Mouse (Mus musculus): ENCODE results near the gene Efl1. TPM values are rescaled to one million over a fixed set of nuclear protein-coding genes. Genes with fewer than 3 reads are reported as not detected.

The Efl1 gene
- polyA plus RNA-seq, 1 experiment = 8.2 TPM

DNA sequence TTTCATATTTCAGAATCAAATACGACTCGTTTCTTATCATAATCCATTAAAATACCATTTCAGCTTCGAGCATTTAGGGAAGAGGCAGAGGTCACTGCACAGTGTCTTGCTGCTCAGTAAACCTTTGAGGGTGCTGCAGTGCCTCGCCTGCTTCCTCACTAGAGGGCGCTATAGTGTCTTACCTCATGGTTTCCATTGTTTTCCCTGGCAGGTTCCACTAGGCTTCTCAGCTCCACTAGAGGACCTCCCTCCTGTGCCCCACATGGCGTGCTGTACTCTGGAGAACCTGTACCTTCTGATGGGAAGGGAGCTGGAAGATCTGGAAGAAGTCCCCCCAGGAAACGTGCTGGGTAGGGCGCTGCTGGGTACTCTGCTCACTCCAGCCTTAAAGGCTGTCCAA is 49.3 kb downstream of the Efl1 start:
- Histone ChIP-seq H3K4me3 (no peak overlapping the region), H3K36me3 (ENCODE audit: control insufficient read depth, insufficient read depth) (peaks cover 49% of the 10 kb centered on the region), H3ac (ENCODE audit: control insufficient read depth, insufficient read length) (no peak overlapping the region), H3K79me2 (ENCODE audit: control insufficient read depth, insufficient read depth) (no peaks in the 10 kb centered on the region), H3K27me3 (ENCODE audit: control insufficient read depth, insufficient read depth, insufficient read length) (no peaks in the 10 kb centered on the region), H3K4me2 (ENCODE audit: low read depth) (no peak overlapping the region)
- TF ChIP-seq USF1 (IDR thresholded peaks at IDR 0.05; ENCODE audit: low read depth) (no peak), CEBPB (IDR thresholded peaks at IDR 0.05; ENCODE audit: insufficient read depth, poor library complexity, severe bottlenecking) (no peak), TCF3 (IDR thresholded peaks at IDR 0.05; ENCODE audit: insufficient read length, low read depth) (no peak), POLR2A (IDR thresholded peaks at IDR 0.05; ENCODE audit: insufficient read length, low read depth) (no peak), E2F4 (IDR thresholded peaks at IDR 0.05; ENCODE audit: insufficient read depth) (no peak), MYOG (IDR thresholded peaks at IDR 0.05; ENCODE audit: control insufficient read depth in 1 of 3, insufficient read depth in 1 of 3, insufficient read length in 2 of 3, low read depth in 2 of 3) (no peak), MAX (IDR thresholded peaks at IDR 0.05; ENCODE audit: low read depth) (no peak), MYOD1 (IDR thresholded peaks at IDR 0.05; ENCODE audit: control insufficient read depth in 1 of 3, insufficient read length in 2 of 3, low read depth in 2 of 3) (no peak), TCF12 (IDR thresholded peaks at IDR 0.05; ENCODE audit: insufficient read depth, poor library complexity, severe bottlenecking) (no peak), SRF (IDR thresholded peaks at IDR 0.05; ENCODE audit: control insufficient read depth, insufficient read length, low read depth) (no peak), REST (IDR thresholded peaks at IDR 0.05; ENCODE audit: insufficient read depth, insufficient read length) (no peak), POLR2AphosphoS2 (IDR thresholded peaks at IDR 0.05; ENCODE audit: insufficient read length, low read depth) (no peak)

DNA sequence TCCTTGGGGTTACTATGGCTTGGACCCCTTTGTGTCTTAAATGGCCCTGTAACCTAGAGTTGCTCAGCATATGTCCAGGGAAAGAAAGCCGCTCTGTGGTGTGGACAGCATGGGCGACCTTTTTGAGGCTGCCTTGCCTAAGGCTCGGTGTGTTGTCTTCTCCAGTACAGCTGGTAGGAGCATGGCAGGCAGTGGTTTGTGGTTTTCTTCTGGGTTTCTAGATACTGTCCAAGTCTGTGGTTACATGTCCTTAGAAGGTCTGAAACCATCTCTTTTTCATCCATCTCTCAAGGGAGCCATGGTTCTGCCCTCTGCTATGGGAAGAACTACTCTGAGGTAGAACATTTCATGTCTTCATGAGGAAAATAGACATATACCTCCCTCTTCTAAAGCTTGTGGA is 50.6 kb downstream of the Efl1 start:
- Histone ChIP-seq H3ac (ENCODE audit: control insufficient read depth, insufficient read length) (no peak overlapping the region), H3K4me3 (no peak overlapping the region), H3K27me3 (ENCODE audit: control insufficient read depth, insufficient read depth, insufficient read length) (no peaks in the 10 kb centered on the region), H3K4me2 (ENCODE audit: low read depth) (no peak overlapping the region), H3K36me3 (ENCODE audit: control insufficient read depth, insufficient read depth) (peaks cover 37% of the 10 kb centered on the region), H3K79me2 (ENCODE audit: control insufficient read depth, insufficient read depth) (no peaks in the 10 kb centered on the region)
- TF ChIP-seq USF1 (IDR thresholded peaks at IDR 0.05; ENCODE audit: low read depth) (no peak), E2F4 (IDR thresholded peaks at IDR 0.05; ENCODE audit: insufficient read depth) (no peak), MYOG (IDR thresholded peaks at IDR 0.05; ENCODE audit: control insufficient read depth in 1 of 3, insufficient read depth in 1 of 3, insufficient read length in 2 of 3, low read depth in 2 of 3) (no peak), CEBPB (IDR thresholded peaks at IDR 0.05; ENCODE audit: insufficient read depth, poor library complexity, severe bottlenecking) (no peak), SRF (IDR thresholded peaks at IDR 0.05; ENCODE audit: control insufficient read depth, insufficient read length, low read depth) (no peak), TCF3 (IDR thresholded peaks at IDR 0.05; ENCODE audit: insufficient read length, low read depth) (no peak), POLR2A (IDR thresholded peaks at IDR 0.05; ENCODE audit: insufficient read length, low read depth) (no peak), MAX (IDR thresholded peaks at IDR 0.05; ENCODE audit: low read depth) (no peak), MYOD1 (IDR thresholded peaks at IDR 0.05; ENCODE audit: control insufficient read depth in 1 of 3, insufficient read length in 2 of 3, low read depth in 2 of 3) (no peak)

DNA sequence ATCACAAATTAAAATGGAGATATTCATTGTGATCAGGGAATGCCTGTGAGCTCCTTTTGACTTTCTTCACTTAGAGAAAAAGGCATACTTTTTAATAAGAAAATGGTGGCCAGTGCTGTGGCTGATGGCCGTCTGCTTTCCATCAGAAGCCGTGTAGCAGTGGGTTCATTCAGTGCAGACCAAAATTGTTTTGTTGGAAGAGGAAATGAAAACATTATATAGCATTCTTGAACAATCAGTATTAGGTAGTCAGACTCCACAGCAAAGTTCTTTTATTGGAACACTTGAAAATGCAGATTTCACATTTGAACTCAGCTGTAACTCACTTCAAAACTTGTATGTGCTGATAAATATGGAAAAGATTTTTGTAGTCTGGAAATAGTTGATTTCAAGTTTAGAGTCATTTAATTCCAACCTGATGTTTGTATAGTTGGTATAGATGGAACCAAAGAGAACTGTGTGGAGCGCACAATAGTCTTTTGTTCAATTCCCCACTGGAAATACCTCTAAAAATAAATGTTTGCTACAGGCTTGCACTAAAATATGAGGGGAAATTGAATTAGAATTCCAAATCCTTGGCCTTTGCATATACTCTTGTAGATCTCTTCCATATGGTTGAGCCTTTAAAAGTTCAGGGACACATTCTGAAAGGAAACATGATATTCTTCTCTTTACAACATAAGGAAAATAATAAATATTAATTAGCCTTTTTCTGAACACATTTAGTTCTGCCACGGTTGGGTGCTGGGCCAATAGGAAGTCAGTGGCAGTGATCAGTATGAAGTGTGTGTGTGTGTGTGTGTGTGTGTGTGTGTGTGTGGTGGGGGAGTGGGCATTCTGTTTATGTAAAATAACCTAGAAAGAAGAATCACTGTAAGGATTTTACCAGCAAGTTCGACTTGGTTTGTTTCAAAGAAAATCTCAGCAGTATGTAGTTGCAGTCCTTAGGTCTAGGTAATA is 54.2 kb downstream of the Efl1 start:
- Histone ChIP-seq H3K4me2 (ENCODE audit: low read depth) (no peak overlapping the region), H3K4me3 (no peak overlapping the region), H3K79me2 (ENCODE audit: control insufficient read depth, insufficient read depth) (no peaks in the 10 kb centered on the region), H3K27me3 (ENCODE audit: control insufficient read depth, insufficient read depth, insufficient read length) (no peaks in the 10 kb centered on the region), H3ac (ENCODE audit: control insufficient read depth, insufficient read length) (no peak overlapping the region), H3K36me3 (ENCODE audit: control insufficient read depth, insufficient read depth) (peaks cover 38% of the 10 kb centered on the region)
- TF ChIP-seq SRF (IDR thresholded peaks at IDR 0.05; ENCODE audit: control insufficient read depth, insufficient read length, low read depth) = no peak
- TF ChIP-seq E2F4 (IDR thresholded peaks at IDR 0.05; ENCODE audit: insufficient read depth) = no peak

- Histone ChIP-seq H3K4me2 (ENCODE audit: low read depth) (no peak overlapping the region), H3K4me3 (no peak overlapping the region), H3ac (ENCODE audit: control insufficient read depth, insufficient read length) (no peak overlapping the region), H3K36me3 (ENCODE audit: control insufficient read depth, insufficient read depth) (peaks cover 19% of the 10 kb centered on the region), H3K79me2 (ENCODE audit: control insufficient read depth, insufficient read depth) (no peaks in the 10 kb centered on the region), H3K27me3 (ENCODE audit: control insufficient read depth, insufficient read depth, insufficient read length) (no peaks in the 10 kb centered on the region)
- no peak for TF ChIP-seq POLR2AphosphoS2 (IDR thresholded peaks at IDR 0.05; ENCODE audit: insufficient read length, low read depth)
- TF ChIP-seq E2F4 (IDR thresholded peaks at IDR 0.05; ENCODE audit: insufficient read depth) = no peak
Measured at GRCm38 (mm10) chr7:82709172-82709571, 60.8 kb downstream of the Efl1 start.

DNA sequence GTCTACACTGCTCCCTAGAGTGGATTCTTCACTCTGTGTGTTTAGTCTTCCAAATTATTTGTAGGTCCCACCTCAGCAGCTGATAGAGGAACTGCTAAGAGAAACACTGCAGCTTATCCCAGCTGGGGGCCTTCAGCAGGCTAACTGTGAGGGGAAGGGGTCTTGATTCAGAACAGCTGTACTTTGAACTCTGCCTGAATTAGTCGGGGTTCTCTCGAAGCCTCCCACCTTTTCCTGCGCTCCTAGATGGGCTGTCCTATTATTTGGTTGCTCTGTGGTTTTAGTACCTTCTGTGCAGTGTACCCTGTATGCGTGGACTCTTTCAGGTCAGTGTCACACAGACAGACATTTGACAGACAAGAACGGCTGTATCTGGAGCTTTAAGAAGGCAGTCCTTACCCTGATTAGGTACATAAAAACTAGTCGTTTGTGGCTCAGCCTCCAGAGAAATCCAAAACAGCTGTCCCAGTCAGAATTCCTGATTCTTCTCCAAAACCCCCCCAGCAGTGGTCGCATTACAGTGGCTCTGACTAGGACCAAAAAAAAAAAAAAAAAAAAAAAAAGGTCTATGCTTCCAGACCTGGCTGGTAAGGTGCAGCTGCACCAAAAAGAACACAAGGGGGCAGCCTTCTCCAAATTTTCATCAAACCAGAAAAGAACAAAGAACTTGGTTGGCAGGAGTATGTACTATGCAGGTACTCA is 66.9 kb downstream of the Efl1 start:
- no peaks in the 10 kb centered on the region for H3K27me3 ChIP-seq (ENCODE audit: control insufficient read depth, insufficient read depth, insufficient read length)
- no peak overlapping the region for H3K4me3 ChIP-seq
- no peak overlapping the region for H3K4me2 ChIP-seq (ENCODE audit: low read depth)
- no peaks in the 10 kb centered on the region for H3K36me3 ChIP-seq (ENCODE audit: control insufficient read depth, insufficient read depth)
- no peak overlapping the region for H3ac ChIP-seq (ENCODE audit: control insufficient read depth, insufficient read length)
- H3K79me2 ChIP-seq (ENCODE audit: control insufficient read depth, insufficient read depth) = no peaks in the 10 kb centered on the region
- TF ChIP-seq REST (IDR thresholded peaks at IDR 0.05; ENCODE audit: insufficient read depth, insufficient read length) (no peak), MYOD1 (IDR thresholded peaks at IDR 0.05; ENCODE audit: control insufficient read depth in 1 of 3, insufficient read length in 2 of 3, low read depth in 2 of 3) (peak in 2 of 3 experiments; percentile 48 to 73)
